Mouse (Mus musculus) G1E (cell line): ENCODE data around the gene Sys1.

Source experiments
- CTCF ChIP-seq: IDR thresholded peaks from 2 replicates; pipeline ENCODE4 v1.5.1; 2012; ENCODE audit warnings: low read depth, low read length, inconsistent platforms, mixed read lengths
- GATA1 ChIP-seq: IDR thresholded peaks from 2 replicates; pipeline ENCODE4 v1.6.1; 2012; ENCODE audit warnings: borderline replicate concordance, low read length, inconsistent platforms, mixed read lengths
- POLR2AphosphoS5 ChIP-seq: IDR thresholded peaks from 2 replicates; pipeline ENCODE4 v1.6.1; 2012; ENCODE audit warnings: low read depth, low read length, inconsistent platforms; ENCODE audit not compliant: insufficient replicate concordance
- TAL1 ChIP-seq: conservative IDR thresholded peaks from 2 replicates; pipeline ENCODE4 v1.6.1; 2012; ENCODE audit warnings: low read depth, low read length, inconsistent platforms, mixed read lengths

- TF ChIP-seq CTCF (no peak), GATA1 (no peak), TAL1 (no peak), POLR2AphosphoS5 (no peak)
These were observed 37.3 kb upstream of the Sys1 start for GRCm38 (mm10) chr2:164419489-164419888.
